Mouse (Mus musculus): ENCODE results near the gene Scgb1b30. TPM values are rescaled to one million over a fixed set of nuclear protein-coding genes. Genes with fewer than 3 reads are reported as not detected.

The Scgb1b30 gene
- polyA plus RNA-seq, 1 experiment from 2014 or later = not detected

- H3K36me3 ChIP-seq (ENCODE audit: control insufficient read depth, insufficient read depth, low read length) = peaks cover 3% of the 10 kb centered on the region; the same call in 1 of the 2 replicates
- no peaks in the 10 kb centered on the region; the same call in 1 of the 2 replicates for H3K9me3 ChIP-seq (ENCODE audit: control insufficient read depth, low read length)
- H3K4me1 ChIP-seq (replicated peaks; ENCODE audit: control insufficient read depth, insufficient read depth, low read length) = no peaks in the 10 kb centered on the region
- no peak overlapping the region for H3K27ac ChIP-seq (ENCODE audit: low read depth, low read length)
- DNase-seq (ENCODE audit: low spot score) = no peak
- no peaks in the 10 kb centered on the region for H3K27me3 ChIP-seq (ENCODE audit: control insufficient read depth, insufficient read depth, low read length)
- H3K4me3 ChIP-seq (ENCODE audit: low read depth, low read length) = no peak overlapping the region
- WGBS = 91% methylated on average over 3 of the region's 3 CpGs
- H3K4me2 ChIP-seq (ENCODE audit: low read depth, low read length, severe bottlenecking) = no peak overlapping the region
- H3K9ac ChIP-seq (ENCODE audit: low read length) = no peak overlapping the region
- no peak for ATAC-seq (replicated peaks; ENCODE audit: low FRiP score)
Measured at GRCm38 (mm10) chr7:34126291-34126690, 31.1 kb downstream of the Scgb1b30 start.

- H3K27me3 ChIP-seq (ENCODE audit: control insufficient read depth, insufficient read depth, low read length) = no peaks in the 10 kb centered on the region
- peaks cover 3% of the 10 kb centered on the region; the same call in 1 of the 2 replicates for H3K4me1 ChIP-seq (replicated peaks; ENCODE audit: control insufficient read depth, insufficient read depth, low read length)
- no peak for ATAC-seq (replicated peaks; ENCODE audit: low FRiP score)
- no peak for DNase-seq (ENCODE audit: low spot score)
- no peaks in the 10 kb centered on the region for H3K36me3 ChIP-seq (ENCODE audit: control insufficient read depth, insufficient read depth, low read length)
- peak overlapping the region; percentile 24; the same call in 1 of the 2 replicates for H3K4me2 ChIP-seq (ENCODE audit: low read depth, low read length, severe bottlenecking)
- WGBS = 77% methylated on average over 3 of the region's 3 CpGs
- no peak overlapping the region for H3K27ac ChIP-seq (ENCODE audit: low read depth, low read length)
- H3K4me3 ChIP-seq (ENCODE audit: low read depth, low read length) = no peak overlapping the region
- no peaks in the 10 kb centered on the region; the same call in 1 of the 2 replicates for H3K9me3 ChIP-seq (ENCODE audit: control insufficient read depth, low read length)
- no peak overlapping the region for H3K9ac ChIP-seq (ENCODE audit: low read length)
Measured at GRCm38 (mm10) chr7:34131118-34131517, 35.9 kb downstream of the Scgb1b30 start.

- no peak for DNase-seq (ENCODE audit: low spot score)
- Histone ChIP-seq H3K9ac (ENCODE audit: low read length) (peak overlapping the region; percentile 79), H3K36me3 (ENCODE audit: control insufficient read depth, insufficient read depth, low read length) (no peaks in the 10 kb centered on the region), H3K4me1 (replicated peaks; ENCODE audit: control insufficient read depth, insufficient read depth, low read length) (peaks cover 3% of the 10 kb centered on the region; the same call in 1 of the 2 replicates), H3K4me2 (ENCODE audit: low read depth, low read length, severe bottlenecking) (peak overlapping the region; percentile 60), H3K27me3 (ENCODE audit: control insufficient read depth, insufficient read depth, low read length) (no peaks in the 10 kb centered on the region), H3K9me3 (ENCODE audit: control insufficient read depth, low read length) (no peaks in the 10 kb centered on the region; the same call in 1 of the 2 replicates), H3K27ac (ENCODE audit: low read depth, low read length) (no peak overlapping the region), H3K4me3 (ENCODE audit: low read depth, low read length) (peak overlapping the region; percentile 79)
- ATAC-seq (replicated peaks; ENCODE audit: low FRiP score) = peak; percentile 27
- WGBS = 21% methylated on average over 3 of the region's 3 CpGs
Measured at GRCm38 (mm10) chr7:34131959-34132354, 36.7 kb downstream of the Scgb1b30 start.

- ATAC-seq (replicated peaks; ENCODE audit: low FRiP score) (peak; percentile 64), DNase-seq (ENCODE audit: low spot score) (peak; percentile 81)
- Histone ChIP-seq H3K4me3 (ENCODE audit: low read depth, low read length) (peak overlapping the region; percentile 79), H3K9ac (ENCODE audit: low read length) (peak overlapping the region; percentile 79), H3K27ac (ENCODE audit: low read depth, low read length) (peak overlapping the region; percentile 25; the same call in 1 of the 2 replicates), H3K9me3 (ENCODE audit: control insufficient read depth, low read length) (no peaks in the 10 kb centered on the region), H3K4me1 (replicated peaks; ENCODE audit: control insufficient read depth, insufficient read depth, low read length) (peaks cover 3% of the 10 kb centered on the region; the same call in 1 of the 2 replicates), H3K27me3 (ENCODE audit: control insufficient read depth, insufficient read depth, low read length) (no peaks in the 10 kb centered on the region), H3K4me2 (ENCODE audit: low read depth, low read length, severe bottlenecking) (peak overlapping the region; percentile 60), H3K36me3 (ENCODE audit: control insufficient read depth, insufficient read depth, low read length) (no peaks in the 10 kb centered on the region)
- WGBS = under 1% methylated on average over 78 of the region's 116 CpGs
Measured at GRCm38 (mm10) chr7:34132355-34133079, 37.3 kb downstream of the Scgb1b30 start.

- Histone ChIP-seq H3K9ac (ENCODE audit: low read length) (peak within 1 kb of the TSS; percentile 79), H3K36me3 (ENCODE audit: control insufficient read depth, insufficient read depth, low read length) (no peaks in the 10 kb centered on the region), H3K27ac (ENCODE audit: low read depth, low read length) (peak within 1 kb of the TSS; percentile 25; the same call in 1 of the 2 replicates), H3K4me1 (replicated peaks; ENCODE audit: control insufficient read depth, insufficient read depth, low read length) (peaks cover 3% of the 10 kb centered on the region; the same call in 1 of the 2 replicates), H3K4me2 (ENCODE audit: low read depth, low read length, severe bottlenecking) (peak within 1 kb of the TSS; percentile 60), H3K4me3 (ENCODE audit: low read depth, low read length) (peak within 1 kb of the TSS; percentile 79), H3K9me3 (ENCODE audit: control insufficient read depth, low read length) (no peaks in the 10 kb centered on the region), H3K27me3 (ENCODE audit: control insufficient read depth, insufficient read depth, low read length) (no peaks in the 10 kb centered on the region)
- WGBS = 1% methylated on average over 38 of the region's 65 CpGs
- DNase-seq (ENCODE audit: low spot score) = peak; percentile 94
- ATAC-seq (replicated peaks; ENCODE audit: low FRiP score) = peak; percentile 91
Measured at GRCm38 (mm10) chr7:34133117-34133762, 38.0 kb downstream of the Scgb1b30 start, which contains the start of gene Wtip. Gene Wtip, minus strand, starts transcription at chr7:34133268.

- Histone ChIP-seq H3K4me1 (replicated peaks; ENCODE audit: control insufficient read depth, insufficient read depth, low read length) (peaks cover 3% of the 10 kb centered on the region; the same call in 1 of the 2 replicates), H3K36me3 (ENCODE audit: control insufficient read depth, insufficient read depth, low read length) (no peaks in the 10 kb centered on the region), H3K9ac (ENCODE audit: low read length) (no peak overlapping the region), H3K27ac (ENCODE audit: low read depth, low read length) (no peak overlapping the region), H3K4me2 (ENCODE audit: low read depth, low read length, severe bottlenecking) (no peak overlapping the region), H3K4me3 (ENCODE audit: low read depth, low read length) (no peak overlapping the region), H3K9me3 (ENCODE audit: control insufficient read depth, low read length) (no peaks in the 10 kb centered on the region), H3K27me3 (ENCODE audit: control insufficient read depth, insufficient read depth, low read length) (no peaks in the 10 kb centered on the region)
- DNase-seq (ENCODE audit: low spot score) (no peak), ATAC-seq (replicated peaks; ENCODE audit: low FRiP score) (no peak)
- WGBS = 81% methylated on average over 2 of the region's 2 CpGs
Measured at GRCm38 (mm10) chr7:34134336-34134735, 39.1 kb downstream of the Scgb1b30 start.

- Histone ChIP-seq H3K27me3 (ENCODE audit: control insufficient read depth, insufficient read depth, low read length) (no peaks in the 10 kb centered on the region), H3K36me3 (ENCODE audit: control insufficient read depth, insufficient read depth, low read length) (peaks cover 35% of the 10 kb centered on the region), H3K4me2 (ENCODE audit: low read depth, low read length, severe bottlenecking) (no peak overlapping the region), H3K9ac (ENCODE audit: low read length) (no peak overlapping the region), H3K4me3 (ENCODE audit: low read depth, low read length) (no peak overlapping the region), H3K9me3 (ENCODE audit: control insufficient read depth, low read length) (no peaks in the 10 kb centered on the region), H3K4me1 (replicated peaks; ENCODE audit: control insufficient read depth, insufficient read depth, low read length) (no peaks in the 10 kb centered on the region), H3K27ac (ENCODE audit: low read depth, low read length) (no peak overlapping the region)
- DNase-seq (ENCODE audit: low spot score) (no peak), ATAC-seq (replicated peaks; ENCODE audit: low FRiP score) (no peak)
- WGBS = 93% methylated on average over 6 of the region's 6 CpGs
Measured at GRCm38 (mm10) chr7:34139493-34139892, 44.3 kb downstream of the Scgb1b30 start.

GRCm38 (mm10) chr7:34141123-34141522 is 45.9 kb downstream of the Scgb1b30 start:
- 97% methylated on average over 13 of the region's 13 CpGs for WGBS
- no peak for ATAC-seq (replicated peaks; ENCODE audit: low FRiP score)
- H3K36me3 ChIP-seq (ENCODE audit: control insufficient read depth, insufficient read depth, low read length) = peaks cover 43% of the 10 kb centered on the region

More at GRCm38 (mm10) chr7:34141123-34141522, 45.9 kb downstream of the Scgb1b30 start:
- no peak overlapping the region for H3K4me3 ChIP-seq (ENCODE audit: low read depth, low read length)
- no peaks in the 10 kb centered on the region for H3K4me1 ChIP-seq (replicated peaks; ENCODE audit: control insufficient read depth, insufficient read depth, low read length)
- no peak overlapping the region for H3K4me2 ChIP-seq (ENCODE audit: low read depth, low read length, severe bottlenecking)
- no peaks in the 10 kb centered on the region for H3K27me3 ChIP-seq (ENCODE audit: control insufficient read depth, insufficient read depth, low read length)
- no peak overlapping the region for H3K9ac ChIP-seq (ENCODE audit: low read length)
- no peaks in the 10 kb centered on the region for H3K9me3 ChIP-seq (ENCODE audit: control insufficient read depth, low read length)
- H3K27ac ChIP-seq (ENCODE audit: low read depth, low read length) = no peak overlapping the region
- no peak for DNase-seq (ENCODE audit: low spot score)

All from forebrain, embryonic 11.5 days (tissue).